Mouse (Mus musculus): ENCODE measurements at regions not wholly inside any gene's neighbourhood (a gene's known extent, or its start where the extent isn't known, plus 50 kb on each side); places are given as distances from the start of the nearest gene placed in this dataset.

GRCm38 (mm10) chr11:112346089-112346488 lies 435.9 kb upstream of the Sox9 start:
- TF ChIP-seq EP300 (IDR thresholded peaks at IDR 0.05; ENCODE audit: low read depth) (no peak), CTCF (IDR thresholded peaks at IDR 0.05; ENCODE audit: low read depth) (no peak)
- ATAC-seq (ENCODE audit: insufficient read depth) (no peak), DNase-seq (ENCODE audit: low read depth in 3 of 3, low spot score in 3 of 3) (no peak)
- no peak overlapping the region for H3K4me2 ChIP-seq (ENCODE audit: low read depth)
- 81% methylated on average over 3 of the region's 3 CpGs for WGBS (ENCODE audit: insufficient replicate concordance)
- H3K27me3 ChIP-seq (ENCODE audit: control insufficient read depth, insufficient read depth, low read length): no peaks in the 10 kb centered on the region
- H3K4me1 ChIP-seq (replicated peaks; ENCODE audit: control insufficient read depth in 2 of 2, insufficient read depth in 2 of 2, low read length in 1 of 2): no peaks in the 10 kb centered on the region
- no peaks in the 10 kb centered on the region for H3K36me3 ChIP-seq (replicated peaks; ENCODE audit: control insufficient read depth, insufficient read depth, low read depth)
- no peaks in the 10 kb centered on the region for H3K9me3 ChIP-seq (ENCODE audit: control insufficient read depth, low read length)
- no peak overlapping the region for H3K4me3 ChIP-seq (ENCODE audit: insufficient read depth in 1 of 2, low read depth in 2 of 2, low read length in 2 of 2)
- no peak overlapping the region for H3K9ac ChIP-seq (replicated peaks)
- no peak overlapping the region for H3K27ac ChIP-seq

- H3K9ac ChIP-seq (replicated peaks): no peak overlapping the region
- H3K36me3 ChIP-seq (replicated peaks; ENCODE audit: control insufficient read depth, insufficient read depth, low read depth): no peaks in the 10 kb centered on the region
- H3K27ac ChIP-seq: no peak overlapping the region
- no peak overlapping the region for H3K4me3 ChIP-seq (ENCODE audit: insufficient read depth in 1 of 2, low read depth in 2 of 2, low read length in 2 of 2)
- H3K4me1 ChIP-seq (replicated peaks; ENCODE audit: control insufficient read depth in 2 of 2, insufficient read depth in 2 of 2, low read length in 1 of 2): no peaks in the 10 kb centered on the region
- ATAC-seq (ENCODE audit: insufficient read depth): no peak
- TF ChIP-seq EP300 (IDR thresholded peaks at IDR 0.05; ENCODE audit: low read depth) (no peak), CTCF (IDR thresholded peaks at IDR 0.05; ENCODE audit: low read depth) (no peak)
- no peak for DNase-seq (ENCODE audit: low read depth in 3 of 3, low spot score in 3 of 3)
- no peaks in the 10 kb centered on the region for H3K27me3 ChIP-seq (ENCODE audit: control insufficient read depth, insufficient read depth, low read length)
- 62% methylated on average over 7 of the region's 7 CpGs for WGBS (ENCODE audit: insufficient replicate concordance)
- H3K4me2 ChIP-seq (ENCODE audit: low read depth): no peak overlapping the region
- H3K9me3 ChIP-seq (ENCODE audit: control insufficient read depth, low read length): no peaks in the 10 kb centered on the region
Observed at GRCm38 (mm10) chr11:112346532-112346931, 435.5 kb upstream of the Sox9 start.

GRCm38 (mm10) chr11:112355311-112355710 lies 426.7 kb upstream of the Sox9 start:
- no peaks in the 10 kb centered on the region for H3K36me3 ChIP-seq (replicated peaks; ENCODE audit: control insufficient read depth, insufficient read depth, low read depth)
- H3K4me1 ChIP-seq (replicated peaks; ENCODE audit: control insufficient read depth in 2 of 2, insufficient read depth in 2 of 2, low read length in 1 of 2): no peaks in the 10 kb centered on the region
- DNase-seq (ENCODE audit: low read depth in 3 of 3, low spot score in 3 of 3) (no peak), ATAC-seq (ENCODE audit: insufficient read depth) (no peak)
- no peak overlapping the region for H3K4me2 ChIP-seq (ENCODE audit: low read depth)
- H3K27me3 ChIP-seq (ENCODE audit: control insufficient read depth, insufficient read depth, low read length): no peaks in the 10 kb centered on the region
- no peak overlapping the region for H3K4me3 ChIP-seq (ENCODE audit: insufficient read depth in 1 of 2, low read depth in 2 of 2, low read length in 2 of 2)
- no peak for TF ChIP-seq CTCF (IDR thresholded peaks at IDR 0.05; ENCODE audit: low read depth)
- TF ChIP-seq EP300 (IDR thresholded peaks at IDR 0.05; ENCODE audit: low read depth): no peak
- H3K27ac ChIP-seq: no peak overlapping the region
- WGBS (ENCODE audit: insufficient replicate concordance): 69% methylated on average over 3 of the region's 3 CpGs
- no peak overlapping the region for H3K9ac ChIP-seq (replicated peaks)
- no peaks in the 10 kb centered on the region for H3K9me3 ChIP-seq (ENCODE audit: control insufficient read depth, low read length)

- Histone ChIP-seq H3K27ac (no peak overlapping the region), H3K4me2 (ENCODE audit: low read depth) (no peak overlapping the region), H3K9me3 (ENCODE audit: control insufficient read depth, low read length) (no peaks in the 10 kb centered on the region), H3K36me3 (replicated peaks; ENCODE audit: control insufficient read depth, insufficient read depth, low read depth) (no peaks in the 10 kb centered on the region), H3K9ac (replicated peaks) (no peak overlapping the region), H3K4me3 (ENCODE audit: insufficient read depth in 1 of 2, low read depth in 2 of 2, low read length in 2 of 2) (no peak overlapping the region), H3K4me1 (replicated peaks; ENCODE audit: control insufficient read depth in 2 of 2, insufficient read depth in 2 of 2, low read length in 1 of 2) (no peaks in the 10 kb centered on the region), H3K27me3 (ENCODE audit: control insufficient read depth, insufficient read depth, low read length) (no peaks in the 10 kb centered on the region)
- ATAC-seq (ENCODE audit: insufficient read depth): no peak
- TF ChIP-seq EP300 (IDR thresholded peaks at IDR 0.05; ENCODE audit: low read depth) (no peak), CTCF (IDR thresholded peaks at IDR 0.05; ENCODE audit: low read depth) (no peak)
- no peak for DNase-seq (ENCODE audit: low read depth in 3 of 3, low spot score in 3 of 3)
- WGBS (ENCODE audit: insufficient replicate concordance): 61% methylated on average over 4 of the region's 4 CpGs
Observed at GRCm38 (mm10) chr11:112366715-112367114, 415.3 kb upstream of the Sox9 start.

- H3K27me3 ChIP-seq (ENCODE audit: control insufficient read depth, insufficient read depth, low read length): no peaks in the 10 kb centered on the region
- H3K9me3 ChIP-seq (ENCODE audit: control insufficient read depth, low read length): no peaks in the 10 kb centered on the region
- no peak overlapping the region for H3K27ac ChIP-seq
- H3K4me1 ChIP-seq (replicated peaks; ENCODE audit: control insufficient read depth in 2 of 2, insufficient read depth in 2 of 2, low read length in 1 of 2): no peaks in the 10 kb centered on the region
- H3K4me2 ChIP-seq (ENCODE audit: low read depth): no peak overlapping the region
- TF ChIP-seq EP300 (IDR thresholded peaks at IDR 0.05; ENCODE audit: low read depth) (no peak), CTCF (IDR thresholded peaks at IDR 0.05; ENCODE audit: low read depth) (no peak)
- H3K4me3 ChIP-seq (ENCODE audit: insufficient read depth in 1 of 2, low read depth in 2 of 2, low read length in 2 of 2): no peak overlapping the region
- 69% methylated on average over 4 of the region's 4 CpGs for WGBS (ENCODE audit: insufficient replicate concordance)
- ATAC-seq (ENCODE audit: insufficient read depth): no peak
- DNase-seq (ENCODE audit: low read depth in 3 of 3, low spot score in 3 of 3): no peak
- no peak overlapping the region for H3K9ac ChIP-seq (replicated peaks)
- no peaks in the 10 kb centered on the region for H3K36me3 ChIP-seq (replicated peaks; ENCODE audit: control insufficient read depth, insufficient read depth, low read depth)
Observed at GRCm38 (mm10) chr11:112370941-112371340, 411.1 kb upstream of the Sox9 start.

Data from liver, embryonic 14.5 days (tissue).